Mouse (Mus musculus) stomach, postnatal 0 days (tissue): ENCODE measurements around the gene Ccdc73.

Experiments used
- CTCF ChIP-seq: IDR thresholded peaks from 2 replicates; pipeline ENCODE4 v1.5.1; 2016; ENCODE audit warnings: antibody characterized with exemption, low read depth, mild to moderate bottlenecking, moderate library complexity
- EP300 ChIP-seq: optimal IDR thresholded peaks from 2 replicates; pipeline ENCODE3; 2016; ENCODE audit warnings: antibody characterized with exemption

GRCm38 (mm10) chr2:104981712-104982111 lies 114.1 kb downstream of the Ccdc73 start:
- TF ChIP-seq CTCF (no peak), EP300 (no peak)
